Mouse (Mus musculus) stomach, postnatal 0 days (tissue): Measurements from ENCODE around the gene Dennd4b. TPM values are rescaled to one million over a fixed set of nuclear protein-coding genes. Genes with fewer than 3 reads are reported as not detected.

ENCODE experiments used
- ATAC-seq: fragments of 200-750 bp; cut with Nextera tagmentation; 2 replicates; pipeline ENCODE4 v1.8.0; 2017; ENCODE audit not compliant: low FRiP score, low TSS enrichment
- DNase-seq: peaks from one replicate; pipeline ENCODE4 v3.0.0-alpha.2; 2016; ENCODE audit warnings: low spot score
- H3K27ac ChIP-seq: fragments of 300-500 bp; sonication (generic); replicated peaks from 2 replicates; pipeline ENCODE4 v1.5.1; 2014; ENCODE audit warnings: mild to moderate bottlenecking, control low read depth
- H3K27me3 ChIP-seq: fragments of 300-500 bp; sonication (generic); 2 replicates; pipeline ENCODE4 v1.6.1; 2014; ENCODE audit warnings: low read length; ENCODE audit not compliant: control insufficient read depth, insufficient read depth
- H3K36me3 ChIP-seq: fragments of 300-500 bp; sonication (generic); 2 replicates; pipeline ENCODE4 v1.6.1; 2014; ENCODE audit warnings: low read length, mixed read lengths; ENCODE audit not compliant: control insufficient read depth, insufficient read depth
- H3K4me1 ChIP-seq: fragments of 300-500 bp; sonication (generic); replicated peaks from 2 replicates; pipeline ENCODE4 v1.6.1; 2014; ENCODE audit warnings: antibody characterized with exemption; ENCODE audit not compliant: control insufficient read depth, insufficient read depth
- H3K4me2 ChIP-seq: fragments of 300-500 bp; sonication (generic); replicated peaks from 2 replicates; pipeline ENCODE4 v1.6.1; 2014; ENCODE audit warnings: low read depth, mild to moderate bottlenecking, control low read depth, moderate library complexity
- H3K4me3 ChIP-seq: fragments of 300-500 bp; sonication (generic); 2 replicates; pipeline ENCODE4 v1.5.1; 2014; ENCODE audit warnings: low read depth, low read length, control low read depth
- H3K9ac ChIP-seq: fragments of 300-500 bp; sonication (generic); 2 replicates; pipeline ENCODE4 v1.6.1; 2014; ENCODE audit warnings: mild to moderate bottlenecking, low read length, control low read depth, mixed read lengths
- H3K9me3 ChIP-seq: fragments of 300-500 bp; sonication (generic); 2 replicates; pipeline ENCODE4 v1.6.1; 2016; ENCODE audit warnings: low read length; ENCODE audit not compliant: control insufficient read depth
- CTCF ChIP-seq: IDR thresholded peaks from 2 replicates; pipeline ENCODE4 v1.5.1; 2016; ENCODE audit warnings: antibody characterized with exemption, low read depth, mild to moderate bottlenecking, moderate library complexity
- EP300 ChIP-seq: optimal IDR thresholded peaks from 2 replicates; pipeline ENCODE3; 2016; ENCODE audit warnings: antibody characterized with exemption
- WGBS: fragments of 180-500 bp; shearing (Covaris S2); extraction: QIAGEN DNeasy Blood & Tissue Kit; methylation state at CpG from one replicate; pipeline ENCODE4 v1.1.7; 2014; 5-methylcytosine and 5-hydroxymethylcytosine counted together
- polyA plus RNA-seq: library from polyadenylated mRNA; unstranded; fragments of >200 nt; fragmentation: Nextera tagmentation; extraction: Ambion mirVana; gene quantifications from 2 replicates; pipeline ENCODE4 v1.2.1, GENCODE M21; 2015

The Dennd4b gene
- polyA plus RNA-seq, 1 experiment from 2014 or later, result 0.95 TPM

DNA sequence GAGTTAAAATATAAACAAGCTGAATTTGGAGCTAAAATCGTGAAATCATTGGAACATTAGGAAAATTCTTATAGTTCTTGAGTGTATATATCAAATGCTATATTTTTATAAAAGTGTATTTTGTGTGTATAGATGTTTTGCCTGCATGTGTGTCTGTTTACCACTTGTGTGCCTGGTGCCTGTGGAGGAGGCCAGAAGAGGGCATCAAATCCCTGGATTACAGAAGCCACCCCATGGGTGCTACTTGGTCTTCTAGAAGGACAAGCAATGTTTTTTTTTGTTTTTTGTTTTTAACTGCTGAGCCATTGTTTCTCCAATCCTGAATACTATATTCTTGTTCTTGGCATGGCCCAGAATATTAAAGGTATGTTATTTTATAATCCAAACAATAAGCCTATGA lies 25.6 kb downstream of the Dennd4b start:
- Histone ChIP-seq H3K9ac (no peak overlapping the region), H3K4me3 (no peak overlapping the region), H3K4me1 (peaks cover 3% of the 10 kb centered on the region; the same call in 1 of the 2 replicates), H3K36me3 (no peaks in the 10 kb centered on the region), H3K9me3 (no peaks in the 10 kb centered on the region), H3K27me3 (no peaks in the 10 kb centered on the region), H3K4me2 (no peak overlapping the region), H3K27ac (no peak overlapping the region)
- no peak for TF ChIP-seq EP300
- peak; percentile 25 for TF ChIP-seq CTCF
- no peak for DNase-seq
- ATAC-seq, result no peak
- WGBS, result 63% methylated on average over 1 of the region's 1 CpGs

DNA sequence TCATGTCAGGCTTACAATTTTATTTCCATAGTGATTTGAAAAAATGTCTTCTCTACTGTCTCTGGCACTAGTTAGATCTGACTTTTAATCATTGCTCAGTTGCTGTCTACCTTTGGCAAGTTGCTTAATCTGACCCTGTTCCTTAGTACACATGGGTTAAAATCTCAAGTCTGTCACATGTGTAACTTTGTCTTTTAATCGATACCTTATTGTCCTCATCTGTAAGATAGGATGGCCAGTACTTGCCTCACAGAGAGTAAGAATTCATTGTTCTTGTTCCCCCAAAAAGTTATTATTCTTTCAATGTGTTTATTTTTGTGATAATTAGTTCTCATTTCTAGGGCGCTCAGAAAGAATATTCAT lies 27.0 kb downstream of the Dennd4b start:
- Histone ChIP-seq H3K4me1 (peaks cover 3% of the 10 kb centered on the region; the same call in 1 of the 2 replicates), H3K9me3 (no peaks in the 10 kb centered on the region), H3K36me3 (no peaks in the 10 kb centered on the region), H3K27ac (peak overlapping the region; percentile 90), H3K27me3 (no peaks in the 10 kb centered on the region), H3K4me3 (peak overlapping the region; percentile 91), H3K4me2 (peak overlapping the region; percentile 48), H3K9ac (peak overlapping the region; percentile 54)
- TF ChIP-seq CTCF (no peak), EP300 (no peak)
- ATAC-seq (no peak), DNase-seq (no peak)
- WGBS, result 28% methylated on average over 2 of the region's 2 CpGs

GRCm38 (mm10) chr3:90292345-90293275 lies 27.6 kb downstream of the Dennd4b start, which contains the start of gene Gatad2b:
Gene Gatad2b, plus strand, starts transcription at chr3:90293178.
- H3K4me2 ChIP-seq, result peak within 1 kb of the TSS; percentile 69
- peaks cover 3% of the 10 kb centered on the region; the same call in 1 of the 2 replicates for H3K4me1 ChIP-seq
- H3K4me3 ChIP-seq, result peak within 1 kb of the TSS; percentile 91
- WGBS, result 1% methylated on average over 46 of the region's 47 CpGs
- no peaks in the 10 kb centered on the region for H3K9me3 ChIP-seq
- peak; percentile 98 for DNase-seq
- ATAC-seq, result peak; percentile 99
- peak; percentile 94 for TF ChIP-seq EP300
- TF ChIP-seq CTCF, result 0 out of 2 replicates have a peak, but pooled peaks have one; percentile 1
- H3K27me3 ChIP-seq, result no peaks in the 10 kb centered on the region
- peak within 1 kb of the TSS; percentile 99 for H3K9ac ChIP-seq
- no peaks in the 10 kb centered on the region for H3K36me3 ChIP-seq
- peak within 1 kb of the TSS; percentile 96 for H3K27ac ChIP-seq

DNA sequence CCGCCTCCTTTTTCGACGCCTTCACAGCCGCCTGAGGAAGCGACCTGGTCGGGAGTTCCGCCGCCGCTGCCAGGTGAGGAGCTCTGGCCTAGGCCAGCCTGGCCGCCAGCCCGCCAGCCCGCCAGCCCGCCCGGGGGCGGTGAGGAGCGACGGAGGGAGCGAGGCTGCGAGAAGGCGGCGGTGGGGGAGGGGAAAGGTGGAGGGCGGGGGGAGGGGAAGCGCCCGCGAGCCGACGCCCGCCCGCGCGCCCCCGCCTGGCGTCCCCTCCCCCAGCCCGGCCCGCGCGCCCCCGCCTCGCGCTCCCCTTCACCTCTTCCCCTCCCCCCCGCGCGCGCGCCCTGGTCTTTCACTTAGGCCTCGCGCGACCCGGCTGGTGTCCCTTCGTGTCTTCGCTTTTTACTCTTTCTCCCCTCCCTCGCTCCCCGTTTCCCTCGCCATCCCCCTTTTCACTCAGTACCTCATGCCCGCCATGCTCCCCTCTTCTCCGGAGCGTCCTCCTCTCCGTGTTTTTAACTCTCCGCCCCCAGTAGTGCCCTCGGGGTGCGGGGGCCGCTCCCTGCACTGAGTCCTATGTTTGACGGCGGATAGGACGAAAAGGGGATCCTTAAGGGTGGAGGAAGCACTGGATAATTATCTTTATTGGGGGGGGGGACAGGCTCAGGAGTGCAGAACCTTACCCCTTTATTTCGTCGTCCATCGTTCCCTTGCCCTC lies 28.5 kb downstream of the Dennd4b start:
- H3K4me1 ChIP-seq, result peaks cover 3% of the 10 kb centered on the region; the same call in 1 of the 2 replicates
- H3K36me3 ChIP-seq, result no peaks in the 10 kb centered on the region
- H3K4me2 ChIP-seq, result peak overlapping the region; percentile 69
- H3K27me3 ChIP-seq, result no peaks in the 10 kb centered on the region
- peak overlapping the region; percentile 96 for H3K27ac ChIP-seq
- peak overlapping the region; percentile 91 for H3K4me3 ChIP-seq
- DNase-seq, result peak; percentile 80
- H3K9me3 ChIP-seq, result no peaks in the 10 kb centered on the region
- no peak for TF ChIP-seq EP300
- peak; percentile 13; the same call in 1 of the 2 replicates for TF ChIP-seq CTCF
- under 1% methylated on average over 29 of the region's 68 CpGs for WGBS
- peak overlapping the region; percentile 99 for H3K9ac ChIP-seq
- peak; percentile 27 for ATAC-seq

- 3% methylated on average over 11 of the region's 11 CpGs for WGBS
These were observed 29.1 kb downstream of the Dennd4b start for GRCm38 (mm10) chr3:90294064-90294440.

More at GRCm38 (mm10) chr3:90294064-90294440, 29.1 kb downstream of the Dennd4b start:
- Histone ChIP-seq H3K27ac (peak overlapping the region; percentile 96), H3K36me3 (no peaks in the 10 kb centered on the region), H3K9ac (peak overlapping the region; percentile 99), H3K4me1 (peaks cover 3% of the 10 kb centered on the region; the same call in 1 of the 2 replicates), H3K27me3 (no peaks in the 10 kb centered on the region), H3K4me2 (peak overlapping the region; percentile 69), H3K9me3 (no peaks in the 10 kb centered on the region), H3K4me3 (peak overlapping the region; percentile 91)
- TF ChIP-seq EP300, result no peak
- no peak for TF ChIP-seq CTCF
- ATAC-seq, result no peak
- no peak for DNase-seq
